Mouse (Mus musculus): ENCODE data around the gene Tarbp1.
A peak's percentile ranks its signal among the peaks of the same experiment; 100 is the strongest.
"Not testable (repeated sequence)": the region's sequence is repeated elsewhere in the genome, so short reads cannot be mapped to it uniquely, and the experiment has no call there.

Tarbp1 gene

GRCm38 (mm10) chr8:126405030-126405429 is 69.8 kb downstream of the Tarbp1 start:
- DNase-seq (ENCODE audit: low spot score), result no peak

- not testable (repeated sequence) for DNase-seq (ENCODE audit: low spot score)
Measured at GRCm38 (mm10) chr8:126404550-126404949, 70.3 kb downstream of the Tarbp1 start.

- DNase-seq (ENCODE audit: low spot score), result no peak
Measured at GRCm38 (mm10) chr8:126398349-126398748, 76.5 kb downstream of the Tarbp1 start.

- DNase-seq (ENCODE audit: low spot score), result no peak
Measured at GRCm38 (mm10) chr8:126395917-126396316, 78.9 kb downstream of the Tarbp1 start.

GRCm38 (mm10) chr8:126395386-126395785 is 79.5 kb downstream of the Tarbp1 start:
- no peak for DNase-seq (ENCODE audit: low spot score)

GRCm38 (mm10) chr8:126391541-126391940 is 83.3 kb downstream of the Tarbp1 start:
- peak; percentile 22 for DNase-seq (ENCODE audit: low spot score)

- no peak for DNase-seq (ENCODE audit: low spot score)
Measured at GRCm38 (mm10) chr8:126387566-126387965, 87.3 kb downstream of the Tarbp1 start.

- peak; percentile 10 for DNase-seq (ENCODE audit: low spot score)
Measured at GRCm38 (mm10) chr8:126382749-126383148, 92.1 kb downstream of the Tarbp1 start.

- no peak for DNase-seq (ENCODE audit: low spot score)
Measured at GRCm38 (mm10) chr8:126382216-126382615, 92.6 kb downstream of the Tarbp1 start.

GRCm38 (mm10) chr8:126381299-126381698 is 93.6 kb downstream of the Tarbp1 start:
- no peak for DNase-seq (ENCODE audit: low spot score)

GRCm38 (mm10) chr8:126380141-126380540 is 94.7 kb downstream of the Tarbp1 start:
- no peak for DNase-seq (ENCODE audit: low spot score)

GRCm38 (mm10) chr8:126379580-126379979 is 95.3 kb downstream of the Tarbp1 start:
- DNase-seq (ENCODE audit: low spot score), result no peak
